Mouse (Mus musculus) CH12.LX (cell line): ENCODE results near the gene Kpna3.

Experiments
- CHD2 ChIP-seq: IDR thresholded peaks from 2 replicates; pipeline ENCODE4 v1.6.1; 2011; ENCODE audit warnings: low read length, improper control_type of control experiment
- CTCF ChIP-seq, 2 experiments: IDR thresholded peaks in 1 of 2; conservative IDR thresholded peaks in 1 of 2; 2 replicates each; pipeline ENCODE4 v1.5.1; 2011 to 2012; ENCODE audit warnings: low read depth in 2 of 2, low read length in 2 of 2, improper control_type of control experiment in 1 of 2, inconsistent platforms in 1 of 2, mild to moderate bottlenecking in 1 of 2, moderate library complexity in 1 of 2
- ELF1 ChIP-seq: IDR thresholded peaks from 2 replicates; pipeline ENCODE4 v1.6.1; 2014; ENCODE audit warnings: low read depth, mild to moderate bottlenecking, inconsistent platforms, low read length, improper control_type of control experiment
- MAZ ChIP-seq: IDR thresholded peaks from 2 replicates; pipeline ENCODE4 v1.6.1; 2012; ENCODE audit warnings: low read depth, mild to moderate bottlenecking, inconsistent platforms, low read length, improper control_type of control experiment, moderate library complexity
- MYC ChIP-seq: IDR thresholded peaks from 2 replicates; pipeline ENCODE4 v1.6.1; 2011; ENCODE audit warnings: low read depth, mild to moderate bottlenecking, improper control_type of control experiment, low read length
- NRF1 ChIP-seq: IDR thresholded peaks from 2 replicates; pipeline ENCODE4 v1.6.1; 2014; ENCODE audit warnings: low read depth, mild to moderate bottlenecking, inconsistent platforms, low read length, improper control_type of control experiment, moderate library complexity
- POLR2A ChIP-seq: IDR thresholded peaks from 2 replicates; pipeline ENCODE4 v1.6.1; 2011; ENCODE audit warnings: low read depth, mild to moderate bottlenecking, improper control_type of control experiment, low read length
- SIN3A ChIP-seq: IDR thresholded peaks from 2 replicates; pipeline ENCODE4 v1.6.1; 2012; ENCODE audit warnings: low read length, improper control_type of control experiment, inconsistent platforms
- TCF12 ChIP-seq: IDR thresholded peaks from 2 replicates; pipeline ENCODE4 v1.6.1; 2014; ENCODE audit warnings: low read depth, mild to moderate bottlenecking, inconsistent platforms, low read length, improper control_type of control experiment
- UBTF ChIP-seq: IDR thresholded peaks from 2 replicates; pipeline ENCODE4 v1.6.1; 2012; ENCODE audit warnings: low read depth, mild to moderate bottlenecking, inconsistent platforms, low read length, improper control_type of control experiment, moderate library complexity
- ZNF384 ChIP-seq: IDR thresholded peaks from 2 replicates; pipeline ENCODE4 v1.6.1; 2012; ENCODE audit warnings: low read depth, low read length, improper control_type of control experiment, inconsistent platforms

GRCm38 (mm10) chr14:61405761-61406160 is 33.9 kb downstream of the Kpna3 start:
- TF ChIP-seq CTCF (conservative IDR thresholded peaks at IDR 0.05 in 1 of 2, IDR thresholded peaks at IDR 0.05 in 1 of 2; ENCODE audit: low read depth in 2 of 2, low read length in 2 of 2) (no peak), TCF12 (no peak), SIN3A (no peak), CHD2 (no peak), UBTF (no peak), MYC (no peak), ELF1 (no peak), NRF1 (no peak), MAZ (no peak), ZNF384 (peak; percentile 42; the same call in 1 of the 2 replicates), POLR2A (no peak)
